Mouse (Mus musculus) regulatory T cell (primary cell): ENCODE data around the gene Gp9.
"Not testable (repeated sequence)": the region's sequence is repeated elsewhere in the genome, so short reads cannot be mapped to it uniquely, and the experiment has no call there.

Source experiments
- in situ Hi-C: fragments of 300-600 bp; cut with MboI, MseI; formaldehyde crosslinking; loops from one replicate; pipeline ENCODE4 v1.15.1; 2025; ENCODE audit warnings: high pct_unique_total_duplicates

The Gp9 gene

GRCm38 (mm10) chr6:87750184-87750910, 27.5 kb upstream of the Gp9 start:
- in situ Hi-C loops: no loop called here

GRCm38 (mm10) chr6:87751574-87751973, 26.3 kb upstream of the Gp9 start:
- in situ Hi-C loops: no loop called here

- in situ Hi-C loops: no loop called here
Observed at GRCm38 (mm10) chr6:87755196-87755595, 22.7 kb upstream of the Gp9 start.

- in situ Hi-C loops: no loop called here
Observed at GRCm38 (mm10) chr6:87756896-87757295, 21.0 kb upstream of the Gp9 start.

- in situ Hi-C loops: no loop called here
Observed at GRCm38 (mm10) chr6:87759404-87759803, 18.5 kb upstream of the Gp9 start.

- in situ Hi-C loops: no loop called here
Observed at GRCm38 (mm10) chr6:87759850-87760249, 18.0 kb upstream of the Gp9 start.

- in situ Hi-C loops: no loop called here
Observed at GRCm38 (mm10) chr6:87762161-87762560, 15.7 kb upstream of the Gp9 start.

GRCm38 (mm10) chr6:87763376-87764280, 14.2 kb upstream of the Gp9 start:
- in situ Hi-C loops: no loop called here

- in situ Hi-C loops: not testable (repeated sequence)
Observed at GRCm38 (mm10) chr6:87764296-87764695, 13.6 kb upstream of the Gp9 start.

GRCm38 (mm10) chr6:87770626-87771025, 7.2 kb upstream of the Gp9 start:
- in situ Hi-C loops: no loop called here

- in situ Hi-C loops: no loop called here
Observed at GRCm38 (mm10) chr6:87774466-87774865, 3.4 kb upstream of the Gp9 start.

GRCm38 (mm10) chr6:87774909-87775308, 3.0 kb upstream of the Gp9 start:
- in situ Hi-C loops: no loop called here

- in situ Hi-C loops: no loop called here
Observed at GRCm38 (mm10) chr6:87775588-87776245, 2.2 kb upstream of the Gp9 start.

- in situ Hi-C loops: no loop called here
Observed at GRCm38 (mm10) chr6:87776663-87777062, 1.2 kb upstream of the Gp9 start.

- in situ Hi-C loops: no loop called here
Observed at GRCm38 (mm10) chr6:87778294-87779173, 662 bp downstream of the Gp9 start.

- in situ Hi-C loops: loop anchor here (10.0 kb wide), 1 partner anchor 1655 kb away; no protein-coding TSS in a partner anchor
Observed at GRCm38 (mm10) chr6:87779174-87780165, 1.6 kb downstream of the Gp9 start.

- in situ Hi-C loops: loop anchor here (10.0 kb wide), 1 partner anchor 1654 kb away; no protein-coding TSS in a partner anchor
Observed at GRCm38 (mm10) chr6:87780546-87781301, 2.9 kb downstream of the Gp9 start.

- in situ Hi-C loops: loop anchor here (10.0 kb wide), 1 partner anchor 1651 kb away; no protein-coding TSS in a partner anchor
Observed at GRCm38 (mm10) chr6:87784033-87784432, 6.2 kb downstream of the Gp9 start.

- in situ Hi-C loops: loop anchor here (10.0 kb wide), 1 partner anchor 1648 kb away; no protein-coding TSS in a partner anchor
Observed at GRCm38 (mm10) chr6:87786621-87787020, 8.7 kb downstream of the Gp9 start.
